8 mouse cellular contexts compared by ENCODE assay signal in the genomic region with DNA sequence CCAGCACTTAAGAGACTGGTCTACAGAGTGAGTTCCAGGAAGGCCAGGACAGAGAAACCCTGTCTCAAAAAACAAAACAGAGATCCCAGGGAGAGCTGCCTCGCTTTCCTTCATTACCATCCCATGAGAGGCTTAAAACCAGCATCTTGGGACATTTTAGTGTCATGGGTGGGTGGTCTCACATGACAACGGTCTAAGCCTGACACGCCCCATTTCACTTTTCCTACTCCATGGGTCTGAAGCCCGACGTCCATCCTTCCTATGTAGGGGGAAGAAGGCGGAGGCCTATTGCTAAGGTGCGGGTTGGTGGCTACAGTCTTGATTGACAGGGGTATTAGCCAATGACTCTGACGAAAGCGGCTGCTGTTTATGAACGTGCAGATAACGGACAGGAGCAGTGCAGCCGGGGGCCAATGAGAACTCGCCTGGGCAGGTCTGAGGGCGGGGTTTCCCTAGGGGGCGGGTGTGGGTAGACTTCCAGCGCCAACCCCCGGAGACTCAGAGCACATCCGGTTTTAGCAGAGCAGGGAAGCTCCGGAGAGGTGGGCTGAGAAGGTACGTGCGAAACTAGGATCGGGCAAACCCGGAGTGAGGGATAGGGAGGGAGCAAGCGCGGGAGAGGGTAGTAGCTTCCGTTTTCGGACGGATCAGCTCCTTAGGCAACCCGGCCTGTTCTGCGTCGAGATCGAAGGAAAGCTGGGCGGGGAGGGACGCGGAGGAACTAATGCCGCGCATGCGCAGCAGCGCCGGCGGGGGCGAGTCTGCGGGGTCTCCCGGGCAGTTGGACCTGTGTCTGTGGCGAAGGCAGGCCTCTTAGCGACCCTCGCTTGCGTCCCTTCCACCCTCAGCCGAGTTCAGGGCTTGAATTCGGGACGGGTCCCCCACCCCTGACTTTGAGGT. TPM values are rescaled to one million over a fixed set of nuclear protein-coding genes. Genes with fewer than 3 reads are reported as not detected.
DNase-seq lines count a peak whose midpoint lies in the region; ATAC-seq lines count a peak whose summit lies in the region.

TSS of gene Tmbim6 (plus strand) at position 397 of the 900 bp plus-strand sequence.

- no peaks in the 10 kb centered on the region for H3K36me3 ChIP-seq in heart, embryonic 13.5 days
- no peaks in the 10 kb centered on the region for H3K36me3 ChIP-seq in liver, embryonic 12.5 days
- H3K36me3 ChIP-seq in stomach, embryonic 15.5 days: no peaks in the 10 kb centered on the region

- H3K4me2 ChIP-seq in heart, embryonic 13.5 days: peak within 1 kb of the TSS; percentile 97
- peak within 1 kb of the TSS; percentile 80 for H3K4me2 ChIP-seq in liver, embryonic 12.5 days
- H3K4me2 ChIP-seq in stomach, embryonic 15.5 days: peak within 1 kb of the TSS; percentile 82

- H3K9me3 ChIP-seq in heart, embryonic 13.5 days: no peaks in the 10 kb centered on the region
- no peaks in the 10 kb centered on the region for H3K9me3 ChIP-seq in liver, embryonic 12.5 days (replicated peaks)
- no peaks in the 10 kb centered on the region for H3K9me3 ChIP-seq in stomach, embryonic 15.5 days

- peak within 1 kb of the TSS; percentile 88 for H3K27ac ChIP-seq in brown adipose tissue, adult 24 weeks (replicated peaks; ENCODE audit: low read depth, low read length)
- H3K27ac ChIP-seq in heart, embryonic 13.5 days (replicated peaks): peak within 1 kb of the TSS; percentile 93
- H3K27ac ChIP-seq in liver, embryonic 12.5 days: peak within 1 kb of the TSS; percentile 95
- H3K27ac ChIP-seq in stomach, embryonic 15.5 days: peak within 1 kb of the TSS; percentile 95

- H3K4me3 ChIP-seq in brown adipose tissue, adult 24 weeks (ENCODE audit: insufficient read depth, low read depth, low read length): peak within 1 kb of the TSS; percentile 68
- peak within 1 kb of the TSS; percentile 92 for H3K4me3 ChIP-seq in heart, embryonic 13.5 days
- H3K4me3 ChIP-seq in liver, embryonic 12.5 days: peak within 1 kb of the TSS; percentile 87
- peak within 1 kb of the TSS; percentile 95 for H3K4me3 ChIP-seq in stomach, embryonic 15.5 days (replicated peaks)

- peak; percentile 100 for DNase-seq in CD4-positive, CD25-positive, alpha-beta regulatory T cell, adult 2 months (ENCODE audit: low read depth, low spot score)
- peak; percentile 99 for DNase-seq in fat pad, adult 2 months (ENCODE audit: extremely low read depth, low read depth, low spot score)
- DNase-seq in kidney, postnatal 10 days: peak; percentile 99
- DNase-seq in natural killer cell, adult 2 months (ENCODE audit: low spot score in 2 of 2): peak; percentile 99

- H3K27me3 ChIP-seq in heart, embryonic 13.5 days (replicated peaks): no peaks in the 10 kb centered on the region
- H3K27me3 ChIP-seq in liver, embryonic 12.5 days (replicated peaks): no peaks in the 10 kb centered on the region
- H3K27me3 ChIP-seq in stomach, embryonic 15.5 days (replicated peaks): no peaks in the 10 kb centered on the region

- peak; percentile 98 for ATAC-seq in heart, embryonic 13.5 days (ENCODE audit: extremely low read depth, insufficient number of reproducible peaks, low FRiP score, low TSS enrichment)
- peak; percentile 97 for ATAC-seq in liver, embryonic 12.5 days
- peak; percentile 98 for ATAC-seq in stomach, embryonic 15.5 days (ENCODE audit: insufficient read depth, low FRiP score, low read depth)

- under 1% methylated on average over 51 of the region's 51 CpGs for WGBS in heart, embryonic 13.5 days
- under 1% methylated on average over 51 of the region's 51 CpGs for WGBS in liver, embryonic 12.5 days (ENCODE audit: insufficient replicate concordance)
- WGBS in stomach, embryonic 15.5 days: under 1% methylated on average over 49 of the region's 51 CpGs

- H3K9ac ChIP-seq in heart, embryonic 13.5 days: peak within 1 kb of the TSS; percentile 96
- H3K9ac ChIP-seq in liver, embryonic 12.5 days: peak within 1 kb of the TSS; percentile 88
- H3K9ac ChIP-seq in stomach, embryonic 15.5 days: peak within 1 kb of the TSS; percentile 78

- peaks cover 13% of the 10 kb centered on the region for H3K4me1 ChIP-seq in brown adipose tissue, adult 24 weeks (ENCODE audit: control insufficient read depth, insufficient read depth, insufficient read length, low read length)
- H3K4me1 ChIP-seq in heart, embryonic 13.5 days: peaks cover 46% of the 10 kb centered on the region
- H3K4me1 ChIP-seq in liver, embryonic 12.5 days: peaks cover 63% of the 10 kb centered on the region
- peaks cover 33% of the 10 kb centered on the region for H3K4me1 ChIP-seq in stomach, embryonic 15.5 days

RNA-seq across cellular contexts. Expression of gene Tmbim6, which starts in this region (rescaled TPM):
- 290 and 634 TPM in 2 replicates for polyA plus RNA-seq in brown adipose tissue, adult 24 weeks (2012; ENCODE audit: insufficient read depth, insufficient read length, missing spikeins)
- polyA plus RNA-seq in heart, embryonic 13.5 days (2015; fragmentation: Nextera tagmentation; extraction: Ambion mirVana): 248 and 251 TPM in 2 replicates
- polyA plus RNA-seq in liver, embryonic 12.5 days (2016; fragmentation: Nextera tagmentation; extraction: Ambion mirVana): 199 and 201 TPM in 2 replicates
- 425 and 426 TPM in 2 replicates for polyA plus RNA-seq in stomach, embryonic 15.5 days (2015; fragmentation: Nextera tagmentation; extraction: Ambion mirVana)

Comparison
In these comparisons a context has a peak if more than half of its experiments do, and no peak if none do; other contexts are left out.
1. Peak in every context shown above with its lines: DNase-seq, ATAC-seq, H3K4me3 ChIP-seq and H3K27ac ChIP-seq.